In the genomic region with DNA sequence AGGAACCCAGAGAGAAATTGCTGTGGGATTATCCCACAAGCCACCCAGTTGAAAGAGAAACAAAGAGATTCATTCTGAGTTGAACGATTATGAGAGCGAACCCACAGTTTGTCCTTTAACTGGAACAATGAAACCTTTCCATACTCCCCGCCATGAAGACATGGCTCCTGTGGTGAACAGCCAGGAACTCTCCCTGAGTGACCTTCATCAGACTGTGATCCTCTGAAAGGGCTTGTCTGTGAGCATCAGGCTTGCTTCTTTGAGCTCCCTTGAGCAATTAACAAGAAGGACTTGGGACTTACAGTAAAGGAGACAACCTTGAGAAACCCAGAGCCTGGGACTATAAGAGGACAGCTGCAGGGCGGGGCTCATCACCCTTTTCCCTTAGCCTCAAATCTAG, we compare ENCODE assay signal across 14 mouse cellular contexts. TPM values are rescaled to one million over a fixed set of nuclear protein-coding genes. Genes with fewer than 3 reads are reported as not detected.
"Had no signal": no experiment of that assay in that cellular context is flagged by ENCODE, and none has a peak within 500 bp of the region (broad histone marks: within the 10 kb centered on the region; RNA-seq: fewer than 3 reads in every experiment).

No protein-coding gene starts in this region.

- H3K9ac ChIP-seq: limb, embryonic 15.5 days; liver, embryonic 12.5 days; lung, embryonic 14.5 days; midbrain, embryonic 13.5 days; neural tube, embryonic 15.5 days had no signal

- DNase-seq: kidney, adult 9 months; lung, embryonic 14.5 days; lung, postnatal 10 days; right cerebral cortex, postnatal 4 days; spleen, adult 18-20 months; thymus, adult 18-20 months; thymus, postnatal 14 days had no signal

- H3K9me3 ChIP-seq: limb, embryonic 15.5 days; liver, embryonic 12.5 days; midbrain, embryonic 13.5 days; neural tube, embryonic 15.5 days had no signal

- H3K4me1 ChIP-seq: liver, embryonic 12.5 days had no signal

- H3K4me3 ChIP-seq: limb, embryonic 15.5 days; liver, embryonic 12.5 days; midbrain, embryonic 13.5 days; myocyte; neural tube, embryonic 15.5 days had no signal

- H3K36me3 ChIP-seq: limb, embryonic 15.5 days; liver, embryonic 12.5 days; midbrain, embryonic 13.5 days; neural tube, embryonic 15.5 days had no signal

- H3K4me2 ChIP-seq: limb, embryonic 15.5 days; liver, embryonic 12.5 days; lung, embryonic 14.5 days; midbrain, embryonic 13.5 days; neural tube, embryonic 15.5 days had no signal

- H3K27ac ChIP-seq: kidney, postnatal 0 days; limb, embryonic 15.5 days; liver, embryonic 12.5 days; midbrain, embryonic 13.5 days; neural tube, embryonic 15.5 days had no signal

- ATAC-seq: liver, embryonic 12.5 days; midbrain, embryonic 13.5 days had no signal

RNA-seq across cellular contexts. Expression of a gene that starts 3.9 kb away (rescaled TPM):
- total RNA-seq: megakaryocyte-erythroid progenitor cell, adult 5-6 weeks had no signal
- polyA plus RNA-seq: myocyte had no signal
